Mouse (Mus musculus) liver, embryonic 11.5 days (tissue): ENCODE results near the gene Gm45837. TPM values are rescaled to one million over a fixed set of nuclear protein-coding genes. Genes with fewer than 3 reads are reported as not detected.

ENCODE experiments used
- ATAC-seq: fragments of 200-750 bp; cut with Nextera tagmentation; replicated peaks from 2 replicates; pipeline ENCODE4 v1.8.0; 2017; ENCODE audit warnings: moderate number of reproducible peaks, mild to moderate bottlenecking, moderate TSS enrichment, moderate library complexity; ENCODE audit not compliant: low FRiP score
- DNase-seq: peaks from one replicate; pipeline ENCODE4 v3.0.0-alpha.2; 2017; ENCODE audit warnings: low spot score
- H3K27ac ChIP-seq: fragments of 300-500 bp; sonication (generic); 2 replicates; pipeline ENCODE4 v1.5.1; 2014; ENCODE audit warnings: mild to moderate bottlenecking, low read depth, low read length, control low read depth
- H3K27me3 ChIP-seq: fragments of 300-500 bp; sonication (generic); replicated peaks from 2 replicates; pipeline ENCODE4 v1.6.1; 2014; ENCODE audit warnings: low read length, mixed read lengths; ENCODE audit not compliant: control insufficient read depth, insufficient read depth
- H3K36me3 ChIP-seq: fragments of 300-500 bp; sonication (generic); 2 replicates; pipeline ENCODE4 v1.6.1; 2014; ENCODE audit warnings: mild to moderate bottlenecking, low read length, moderate library complexity, mixed read lengths; ENCODE audit not compliant: control insufficient read depth, insufficient read depth
- H3K4me1 ChIP-seq: fragments of 300-500 bp; sonication (generic); replicated peaks from 2 replicates; pipeline ENCODE4 v1.6.1; 2014; ENCODE audit warnings: low read length, mixed read lengths; ENCODE audit not compliant: control insufficient read depth, insufficient read depth
- H3K4me2 ChIP-seq: fragments of 300-500 bp; sonication (generic); 2 replicates; pipeline ENCODE4 v1.6.1; 2014; ENCODE audit warnings: mild to moderate bottlenecking, control low read depth, moderate library complexity
- H3K4me3 ChIP-seq: fragments of 300-500 bp; sonication (generic); 2 replicates; pipeline ENCODE4 v1.5.1; 2014; ENCODE audit warnings: low read depth, low read length, control low read depth
- H3K9ac ChIP-seq: fragments of 300-500 bp; sonication (generic); 2 replicates; pipeline ENCODE4 v1.6.1; 2014; ENCODE audit warnings: low read depth, low read length, control low read depth
- H3K9me3 ChIP-seq: fragments of 300-500 bp; sonication (generic); 2 replicates; pipeline ENCODE4 v1.6.1; 2016; ENCODE audit warnings: low read length, inconsistent platforms, mixed read lengths; ENCODE audit not compliant: control insufficient read depth
- WGBS: fragments of 180-500 bp; shearing (Covaris S2); extraction: QIAGEN DNeasy Blood & Tissue Kit; methylation state at CpG from one replicate; pipeline ENCODE4 v1.1.7; 2014; 5-methylcytosine and 5-hydroxymethylcytosine counted together
- polyA plus RNA-seq: library from polyadenylated mRNA; unstranded; fragments of >200 nt; fragmentation: Nextera tagmentation; extraction: Ambion mirVana; gene quantifications from 2 replicates; pipeline ENCODE4 v1.2.1, GENCODE M21; 2014

The Gm45837 gene
- 2.1 TPM in 1 of 2 replicates, not detected in the other for polyA plus RNA-seq

DNA sequence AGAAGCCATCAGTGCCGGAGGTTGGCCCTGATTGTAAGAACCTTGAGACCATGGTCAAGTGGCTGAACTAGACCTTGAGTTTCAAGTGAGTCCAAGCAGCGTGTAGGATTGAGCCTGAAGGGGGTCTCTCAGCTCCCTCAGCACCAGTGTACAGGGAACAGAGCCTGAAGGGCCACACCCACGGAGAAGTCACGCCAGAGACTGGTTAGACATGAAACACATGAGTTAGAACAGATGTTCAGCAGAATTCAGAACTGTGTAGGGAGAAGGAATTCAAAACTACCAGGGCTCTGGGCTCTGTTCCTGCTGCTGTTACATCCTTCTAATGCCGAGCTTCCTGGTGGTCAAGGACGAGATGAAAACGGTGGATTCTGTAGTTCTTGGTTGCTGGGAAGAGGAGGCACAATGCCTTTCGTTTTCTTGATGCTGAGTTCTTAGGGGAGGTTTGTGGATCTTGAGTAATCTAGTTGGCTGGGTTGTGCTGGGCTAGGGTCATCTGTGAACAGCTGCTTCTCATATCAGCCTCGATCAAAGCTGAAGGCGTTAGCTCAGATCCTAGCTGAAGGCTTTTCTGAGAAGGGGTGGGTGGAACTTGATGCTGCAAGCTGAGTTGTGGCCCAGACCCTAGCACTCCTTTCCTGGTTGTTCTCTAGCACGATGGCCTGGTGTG lies at the start of gene Gm45837:
Gene Gm45837, plus strand, starts transcription at position 620 of the 670 bp plus-strand sequence.
- Histone ChIP-seq H3K27ac (no peak within 1 kb of the TSS), H3K27me3 (no peaks in the 10 kb centered on the region), H3K4me3 (no peak within 1 kb of the TSS), H3K4me2 (no peak within 1 kb of the TSS), H3K36me3 (peaks cover 16% of the 10 kb centered on the region), H3K9me3 (no peaks in the 10 kb centered on the region), H3K4me1 (peaks cover 17% of the 10 kb centered on the region), H3K9ac (no peak within 1 kb of the TSS)
- 71% methylated on average over 11 of the region's 11 CpGs for WGBS
- ATAC-seq (no peak), DNase-seq (no peak)

DNA sequence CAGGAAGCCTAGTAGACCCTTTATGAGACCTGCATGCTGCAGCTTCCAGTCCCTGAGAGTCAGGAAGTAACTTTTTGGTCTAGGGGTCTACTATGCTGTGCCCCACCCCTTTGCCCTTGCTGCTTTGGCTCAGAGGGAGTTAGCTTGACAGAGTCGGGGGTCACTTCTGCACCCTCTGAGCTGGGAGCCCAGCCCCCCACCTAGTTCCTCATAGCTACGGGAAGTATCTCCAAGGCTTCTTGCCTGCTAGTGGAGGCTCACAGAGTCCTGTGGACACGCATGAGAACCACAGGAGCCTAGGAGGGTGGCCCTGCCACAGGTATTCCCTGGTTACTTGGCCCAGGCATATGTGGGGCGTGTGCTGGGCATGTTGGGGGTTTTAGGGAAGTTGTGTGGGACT lies 49.7 kb upstream of the Gm45837 start:
- DNase-seq (no peak), ATAC-seq (no peak)
- no peaks in the 10 kb centered on the region for H3K36me3 ChIP-seq
- H3K9me3 ChIP-seq, result no peaks in the 10 kb centered on the region
- no peak overlapping the region for H3K4me2 ChIP-seq
- H3K9ac ChIP-seq, result no peak overlapping the region
- WGBS, result 51% methylated on average over 4 of the region's 4 CpGs
- no peaks in the 10 kb centered on the region for H3K27me3 ChIP-seq
- no peak overlapping the region; the same call in 1 of the 2 replicates for H3K27ac ChIP-seq
- H3K4me1 ChIP-seq, result peaks cover 26% of the 10 kb centered on the region
- H3K4me3 ChIP-seq, result no peak overlapping the region

- Histone ChIP-seq H3K4me3 (no peak overlapping the region), H3K9me3 (no peaks in the 10 kb centered on the region), H3K4me2 (no peak overlapping the region), H3K4me1 (peaks cover 20% of the 10 kb centered on the region), H3K9ac (no peak overlapping the region), H3K36me3 (no peaks in the 10 kb centered on the region), H3K27me3 (no peaks in the 10 kb centered on the region), H3K27ac (no peak overlapping the region; the same call in 1 of the 2 replicates)
- WGBS, result 62% methylated on average over 4 of the region's 4 CpGs
- no peak for ATAC-seq
- no peak for DNase-seq
Measured at GRCm38 (mm10) chr7:101361767-101362166, 48.9 kb upstream of the Gm45837 start.

DNA sequence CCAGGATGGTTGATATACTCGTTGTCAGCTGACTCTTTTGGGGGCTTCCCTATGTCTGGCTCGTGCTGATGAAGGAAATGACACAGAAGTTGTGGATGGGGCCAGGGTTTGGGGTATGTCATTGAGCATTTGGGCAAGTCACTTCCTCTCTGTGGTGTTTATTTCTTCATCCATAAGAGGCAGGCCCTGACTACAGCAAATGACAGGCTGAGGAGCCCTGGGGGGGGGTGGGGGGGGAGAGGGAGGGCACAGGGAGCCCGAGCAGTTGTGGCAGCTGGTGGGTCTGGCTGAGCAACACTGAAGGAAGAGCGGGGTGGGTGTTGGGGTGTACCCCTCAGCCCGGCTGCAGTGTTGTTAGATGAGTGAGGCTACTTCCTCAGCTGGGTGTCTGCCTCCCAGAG lies 47.9 kb upstream of the Gm45837 start:
- no peak for DNase-seq
- Histone ChIP-seq H3K27ac (peak overlapping the region; percentile 41; the same call in 1 of the 2 replicates), H3K27me3 (no peaks in the 10 kb centered on the region), H3K36me3 (no peaks in the 10 kb centered on the region), H3K4me2 (peak overlapping the region; percentile 13; the same call in 1 of the 2 replicates), H3K4me1 (peaks cover 14% of the 10 kb centered on the region), H3K4me3 (no peak overlapping the region), H3K9me3 (no peaks in the 10 kb centered on the region), H3K9ac (no peak overlapping the region)
- WGBS, result 38% methylated on average over 5 of the region's 5 CpGs
- ATAC-seq, result no peak

DNA sequence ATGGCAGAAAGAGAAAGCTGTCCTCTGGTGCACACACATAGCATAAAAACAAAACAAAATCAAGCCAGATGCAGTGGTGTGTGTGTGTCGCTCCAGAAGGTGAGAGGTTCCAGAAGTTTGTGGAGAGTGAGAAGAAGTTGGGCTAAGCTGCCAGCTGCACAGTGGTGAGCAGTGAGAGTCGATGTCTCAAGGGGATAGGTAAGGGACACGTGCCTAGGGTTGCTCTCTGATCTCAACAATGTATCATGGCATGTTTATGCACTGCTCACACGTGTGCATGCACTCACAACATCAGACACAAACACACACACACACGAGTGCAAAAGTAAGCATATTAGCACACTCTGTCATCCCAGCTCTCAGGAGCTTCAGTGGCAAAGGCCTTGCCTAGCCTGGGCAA lies 46.8 kb upstream of the Gm45837 start:
- WGBS, result 76% methylated on average over 5 of the region's 5 CpGs
- no peaks in the 10 kb centered on the region for H3K27me3 ChIP-seq
- DNase-seq (no peak), ATAC-seq (no peak)
- no peak overlapping the region for H3K4me3 ChIP-seq
- H3K36me3 ChIP-seq, result no peaks in the 10 kb centered on the region
- H3K4me2 ChIP-seq, result no peak overlapping the region
- H3K27ac ChIP-seq, result no peak overlapping the region
- no peaks in the 10 kb centered on the region for H3K9me3 ChIP-seq
- no peak overlapping the region for H3K9ac ChIP-seq
- peaks cover 14% of the 10 kb centered on the region for H3K4me1 ChIP-seq

- Histone ChIP-seq H3K4me3 (no peak overlapping the region), H3K9me3 (no peaks in the 10 kb centered on the region), H3K27me3 (no peaks in the 10 kb centered on the region), H3K36me3 (no peaks in the 10 kb centered on the region), H3K4me2 (no peak overlapping the region), H3K4me1 (peaks cover 4% of the 10 kb centered on the region), H3K9ac (no peak overlapping the region), H3K27ac (no peak overlapping the region)
- 65% methylated on average over 11 of the region's 11 CpGs for WGBS
- DNase-seq, result no peak
- no peak for ATAC-seq
Measured at GRCm38 (mm10) chr7:101367901-101368852, 42.5 kb upstream of the Gm45837 start.

- DNase-seq (no peak), ATAC-seq (no peak)
- no peak overlapping the region for H3K27ac ChIP-seq
- H3K9me3 ChIP-seq, result no peaks in the 10 kb centered on the region
- H3K4me2 ChIP-seq, result no peak overlapping the region
- H3K36me3 ChIP-seq, result no peaks in the 10 kb centered on the region
- H3K4me1 ChIP-seq, result no peaks in the 10 kb centered on the region
- no peak overlapping the region for H3K9ac ChIP-seq
- no peak overlapping the region for H3K4me3 ChIP-seq
- H3K27me3 ChIP-seq, result no peaks in the 10 kb centered on the region
- 83% methylated on average over 7 of the region's 7 CpGs for WGBS
Measured at GRCm38 (mm10) chr7:101369666-101370065, 41.0 kb upstream of the Gm45837 start.

DNA sequence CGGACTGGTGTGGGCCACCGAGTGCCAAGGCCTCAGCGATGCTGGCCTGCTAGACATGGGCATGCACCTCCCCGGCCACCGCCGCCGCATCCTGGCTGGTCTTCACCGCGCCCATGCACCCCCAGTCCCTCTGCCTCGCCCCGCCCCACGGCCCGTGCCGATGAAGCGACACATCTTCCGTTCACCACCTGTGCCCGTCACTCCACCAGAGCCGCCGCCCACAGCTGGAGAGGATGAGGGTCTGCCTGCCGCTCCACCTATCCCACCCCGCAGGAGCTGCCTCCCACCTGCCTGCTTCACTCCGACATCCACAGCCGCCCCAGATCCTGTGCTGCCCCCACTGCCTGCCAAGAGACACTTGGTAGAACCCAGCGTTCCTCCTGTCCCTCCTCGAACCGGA lies 37.6 kb upstream of the Gm45837 start:
- no peak overlapping the region for H3K27ac ChIP-seq
- no peaks in the 10 kb centered on the region for H3K36me3 ChIP-seq
- 73% methylated on average over 26 of the region's 26 CpGs for WGBS
- DNase-seq, result no peak
- H3K9ac ChIP-seq, result no peak overlapping the region
- H3K4me1 ChIP-seq, result peaks cover 1% of the 10 kb centered on the region; the same call in 1 of the 2 replicates
- no peak for ATAC-seq
- H3K9me3 ChIP-seq, result no peaks in the 10 kb centered on the region
- no peak overlapping the region for H3K4me3 ChIP-seq
- H3K4me2 ChIP-seq, result no peak overlapping the region
- no peaks in the 10 kb centered on the region for H3K27me3 ChIP-seq
